Mouse (Mus musculus) lung, postnatal 0 days (tissue): ENCODE measurements around the gene Dnajc19. TPM values are rescaled to one million over a fixed set of nuclear protein-coding genes. Genes with fewer than 3 reads are reported as not detected.

Source experiments
- ATAC-seq: fragments of 200-750 bp; cut with Nextera tagmentation; 2 replicates; pipeline ENCODE4 v1.8.0; 2017; ENCODE audit warnings: moderate library complexity
- DNase-seq: peaks from one replicate; pipeline ENCODE4 v3.0.0-alpha.2; 2016; ENCODE audit warnings: low spot score
- H3K27ac ChIP-seq: fragments of 300-500 bp; sonication (generic); 2 replicates; pipeline ENCODE4 v1.5.1; 2014; ENCODE audit warnings: antibody characterized with exemption, mild to moderate bottlenecking, low read length, mixed read lengths
- H3K27me3 ChIP-seq: fragments of 300-500 bp; sonication (generic); replicated peaks from 2 replicates; pipeline ENCODE4 v1.6.1; 2014; ENCODE audit warnings: low read length, mixed read lengths; ENCODE audit not compliant: insufficient read depth
- H3K36me3 ChIP-seq: fragments of 300-500 bp; sonication (generic); 2 replicates; pipeline ENCODE4 v1.6.1; 2014; ENCODE audit warnings: low read length, mixed read lengths; ENCODE audit not compliant: insufficient read depth
- H3K4me1 ChIP-seq: fragments of 300-500 bp; sonication (generic); 2 replicates; pipeline ENCODE4 v1.6.1; 2014; ENCODE audit warnings: antibody characterized with exemption, low read depth, low read length, mixed read lengths; ENCODE audit not compliant: insufficient read depth
- H3K4me2 ChIP-seq: fragments of 300-500 bp; sonication (generic); replicated peaks from 2 replicates; pipeline ENCODE4 v1.6.1; 2014; ENCODE audit warnings: low read depth, mild to moderate bottlenecking, low read length, moderate library complexity, mixed read lengths
- H3K4me3 ChIP-seq: fragments of 300-500 bp; sonication (generic); 2 replicates; pipeline ENCODE4 v1.5.1; 2014; ENCODE audit warnings: low read depth, low read length
- H3K9ac ChIP-seq: fragments of 300-500 bp; sonication (generic); replicated peaks from 2 replicates; pipeline ENCODE4 v1.6.1; 2014; ENCODE audit warnings: low read depth, mild to moderate bottlenecking
- H3K9me3 ChIP-seq: fragments of 300-500 bp; sonication (generic); 2 replicates; pipeline ENCODE4 v1.6.1; 2016; ENCODE audit warnings: low read length, mixed read lengths
- CTCF ChIP-seq: IDR thresholded peaks from 2 replicates; pipeline ENCODE4 v1.5.1; 2016; ENCODE audit warnings: antibody characterized with exemption, mild to moderate bottlenecking
- EP300 ChIP-seq: IDR thresholded peaks from 2 replicates; pipeline ENCODE4 v1.6.1; 2016; ENCODE audit warnings: antibody characterized with exemption, mild to moderate bottlenecking, control low read depth
- WGBS: fragments of 180-500 bp; shearing (Covaris S2); extraction: QIAGEN DNeasy Blood & Tissue Kit; methylation state at CpG from one replicate; pipeline ENCODE4 v1.1.7; 2014; 5-methylcytosine and 5-hydroxymethylcytosine counted together
- polyA plus RNA-seq: library from polyadenylated mRNA; unstranded; fragments of >200 nt; fragmentation: Nextera tagmentation; extraction: Ambion mirVana; gene quantifications from 2 replicates; pipeline ENCODE4 v1.2.1, GENCODE M21; 2015

Gene Dnajc19
- polyA plus RNA-seq, 1 experiment from 2014 or later = 117 TPM

DNA sequence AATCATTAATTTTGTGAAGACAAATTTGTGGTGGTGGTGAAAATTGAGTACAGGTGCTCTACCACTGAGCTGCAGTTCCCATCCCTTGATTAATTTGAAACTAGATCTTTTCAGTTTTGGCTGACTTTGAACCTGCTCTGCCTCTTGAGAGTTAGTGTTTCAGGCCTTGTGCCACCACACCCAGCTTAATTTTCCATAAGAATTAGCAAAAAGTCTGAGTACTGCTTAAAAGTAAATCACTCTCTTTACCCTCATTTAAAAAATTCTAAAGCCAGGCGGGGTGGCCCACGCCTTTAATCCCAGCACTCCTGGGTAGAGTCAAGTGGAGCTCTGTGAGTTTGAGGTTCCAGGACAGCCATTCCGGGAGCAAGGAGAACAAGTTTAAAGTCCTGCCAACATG, 45.4 kb downstream of the Dnajc19 start:
- TF ChIP-seq EP300 (no peak), CTCF (no peak)
- ATAC-seq (no peak), DNase-seq (no peak)
- no peak overlapping the region for H3K9ac ChIP-seq
- H3K36me3 ChIP-seq = no peaks in the 10 kb centered on the region
- peaks cover 6% of the 10 kb centered on the region; the same call in 1 of the 2 replicates for H3K4me1 ChIP-seq
- WGBS = 73% methylated on average over 3 of the region's 3 CpGs
- H3K4me3 ChIP-seq = no peak overlapping the region
- H3K9me3 ChIP-seq = no peaks in the 10 kb centered on the region
- no peak overlapping the region for H3K4me2 ChIP-seq
- H3K27me3 ChIP-seq = no peaks in the 10 kb centered on the region
- no peak overlapping the region for H3K27ac ChIP-seq

DNA sequence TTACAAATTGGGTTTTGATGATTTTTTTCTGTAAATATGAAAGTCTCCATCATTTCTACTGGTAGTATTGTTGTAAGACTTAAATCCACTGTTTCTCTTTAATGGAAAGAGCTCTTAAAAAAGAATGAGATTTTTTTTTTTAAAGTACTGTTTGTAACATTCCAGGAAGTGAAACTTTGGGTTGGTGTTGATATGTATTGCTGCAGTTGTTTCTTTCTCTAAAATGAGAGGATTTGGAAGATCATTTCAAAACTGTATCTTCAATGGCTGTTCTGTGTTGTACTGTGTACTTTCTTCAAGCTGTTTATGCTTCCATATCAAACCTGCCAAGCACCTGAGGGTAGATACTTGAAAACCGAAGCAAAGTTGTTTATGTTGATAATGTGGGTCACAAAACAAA, 46.3 kb downstream of the Dnajc19 start:
- DNase-seq = no peak
- Histone ChIP-seq H3K4me2 (no peak overlapping the region), H3K4me3 (no peak overlapping the region), H3K27me3 (no peaks in the 10 kb centered on the region), H3K36me3 (no peaks in the 10 kb centered on the region), H3K9me3 (no peaks in the 10 kb centered on the region), H3K9ac (no peak overlapping the region), H3K27ac (no peak overlapping the region), H3K4me1 (peaks cover 6% of the 10 kb centered on the region; the same call in 1 of the 2 replicates)
- WGBS = 44% methylated on average over 1 of the region's 1 CpGs
- TF ChIP-seq EP300 = no peak
- no peak for TF ChIP-seq CTCF
- ATAC-seq = no peak

DNA sequence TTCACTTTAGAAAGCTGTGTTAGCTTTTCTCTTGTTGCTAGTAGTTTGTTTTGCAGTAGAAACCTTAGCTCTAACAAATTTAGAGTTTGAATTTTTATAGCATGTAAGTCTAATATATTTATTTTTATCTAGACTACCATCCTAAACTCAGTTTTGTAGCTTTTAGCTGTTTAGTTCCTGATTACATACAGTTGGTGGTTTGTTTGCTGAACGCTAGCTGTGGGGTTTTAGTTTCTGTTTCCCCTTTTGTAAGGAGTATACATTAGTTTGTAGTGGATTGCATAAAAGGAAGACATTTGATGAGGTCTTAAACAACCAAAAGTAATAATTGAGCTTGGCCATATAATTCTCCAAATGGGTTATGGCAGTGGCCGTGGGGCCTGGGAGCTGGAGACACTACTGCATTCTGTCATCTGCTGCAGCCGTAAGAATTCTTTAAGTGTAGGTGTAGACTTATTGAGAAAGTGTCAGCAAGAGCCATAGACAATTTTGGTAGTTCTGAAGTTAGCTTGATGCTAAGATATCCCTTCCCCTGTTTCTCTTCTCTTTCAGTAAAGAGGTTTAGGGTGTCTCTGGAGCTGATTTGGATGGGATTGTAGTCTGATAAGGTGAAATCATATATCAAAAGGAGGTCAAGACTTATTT, 47.3 kb downstream of the Dnajc19 start:
- Histone ChIP-seq H3K4me3 (no peak overlapping the region), H3K9me3 (no peaks in the 10 kb centered on the region), H3K27ac (no peak overlapping the region), H3K27me3 (no peaks in the 10 kb centered on the region), H3K9ac (no peak overlapping the region), H3K36me3 (no peaks in the 10 kb centered on the region), H3K4me1 (peaks cover 6% of the 10 kb centered on the region; the same call in 1 of the 2 replicates), H3K4me2 (no peak overlapping the region; the same call in 1 of the 2 replicates)
- ATAC-seq (no peak), DNase-seq (no peak)
- TF ChIP-seq CTCF = no peak
- TF ChIP-seq EP300 = no peak
- WGBS = 77% methylated on average over 3 of the region's 3 CpGs

DNA sequence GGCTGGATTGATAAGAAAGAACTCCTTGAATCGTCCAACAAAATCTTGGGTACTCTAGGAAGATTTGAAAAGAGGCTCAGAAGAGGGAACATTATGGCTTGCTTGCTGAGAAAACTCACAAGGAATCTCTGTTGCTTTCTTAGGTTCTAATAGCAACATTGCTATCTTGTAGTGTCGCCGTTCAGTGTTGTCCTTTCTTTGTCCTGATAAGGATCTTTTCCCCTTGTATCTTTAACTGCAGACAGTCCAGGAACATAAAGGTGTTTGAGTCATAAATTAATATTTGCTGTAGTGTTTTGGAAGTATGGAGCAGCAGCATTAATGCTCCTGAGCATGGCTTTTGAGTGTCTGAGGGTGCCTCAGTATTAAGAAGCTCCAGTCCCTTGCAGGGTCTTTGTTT, 50.5 kb downstream of the Dnajc19 start:
- H3K9me3 ChIP-seq = no peaks in the 10 kb centered on the region
- no peaks in the 10 kb centered on the region for H3K27me3 ChIP-seq
- no peaks in the 10 kb centered on the region for H3K36me3 ChIP-seq
- TF ChIP-seq CTCF = no peak
- no peak for TF ChIP-seq EP300
- no peak for DNase-seq
- no peaks in the 10 kb centered on the region for H3K4me1 ChIP-seq
- 63% methylated on average over 3 of the region's 3 CpGs for WGBS
- H3K4me3 ChIP-seq = no peak overlapping the region
- ATAC-seq = no peak
- H3K4me2 ChIP-seq = no peak overlapping the region
- H3K9ac ChIP-seq = no peak overlapping the region
- H3K27ac ChIP-seq = no peak overlapping the region

DNA sequence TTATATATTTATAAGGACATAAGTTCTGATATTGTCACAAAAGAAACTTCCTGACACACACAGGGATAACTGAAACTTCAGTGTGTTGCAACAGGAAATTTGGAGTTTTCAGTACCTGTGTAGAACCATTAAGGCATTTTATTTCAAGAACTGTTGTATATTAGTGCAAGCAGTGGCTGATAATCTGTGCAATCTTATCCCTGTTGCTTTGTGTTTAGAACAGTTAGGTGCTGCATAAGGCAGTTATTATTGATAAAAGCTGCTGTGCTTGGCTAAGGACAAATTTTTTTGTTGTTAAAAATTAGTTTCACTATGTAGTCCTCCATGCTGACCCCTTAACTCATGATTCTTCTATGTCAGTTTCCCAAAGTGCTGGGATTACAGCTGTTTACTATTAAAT, 52.2 kb downstream of the Dnajc19 start:
- ATAC-seq (no peak), DNase-seq (no peak)
- Histone ChIP-seq H3K4me1 (no peaks in the 10 kb centered on the region), H3K27me3 (no peaks in the 10 kb centered on the region), H3K9ac (no peak overlapping the region), H3K4me3 (no peak overlapping the region), H3K36me3 (no peaks in the 10 kb centered on the region), H3K9me3 (no peaks in the 10 kb centered on the region), H3K4me2 (no peak overlapping the region), H3K27ac (no peak overlapping the region)
- TF ChIP-seq EP300 (no peak), CTCF (no peak)

DNA sequence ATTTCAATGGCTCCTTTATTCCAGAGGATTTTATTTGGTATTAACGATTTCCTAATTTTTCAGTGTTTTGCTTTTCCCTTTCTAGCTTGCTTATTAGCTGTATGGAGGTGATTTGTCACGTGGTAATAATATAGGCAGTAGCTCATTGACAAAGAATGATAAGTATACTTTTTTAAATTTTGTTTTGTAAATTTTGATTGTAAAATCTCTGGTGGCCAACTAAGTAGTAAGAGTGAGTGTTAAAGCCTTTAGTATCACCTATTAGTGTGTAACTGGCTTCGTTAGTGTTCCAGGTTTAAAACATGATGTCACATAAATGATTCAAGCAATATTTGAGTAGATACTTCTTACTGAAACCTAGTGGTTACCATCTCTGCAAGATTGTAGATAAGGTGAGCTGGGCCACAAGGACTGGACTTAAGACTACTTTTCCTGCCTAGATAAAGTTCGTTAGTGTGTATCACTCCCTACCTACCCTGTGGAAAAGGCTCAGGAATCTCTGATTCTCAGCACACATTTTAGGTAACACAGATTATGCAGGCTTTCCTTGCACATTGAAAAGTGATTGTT, 59.8 kb downstream of the Dnajc19 start:
- no peak for DNase-seq
- Histone ChIP-seq H3K27me3 (no peaks in the 10 kb centered on the region), H3K36me3 (no peaks in the 10 kb centered on the region), H3K4me3 (peak overlapping the region; percentile 99; the same call in 1 of the 2 replicates), H3K27ac (no peak overlapping the region), H3K4me2 (peak overlapping the region; percentile 95), H3K4me1 (no peaks in the 10 kb centered on the region; the same call in 1 of the 2 replicates), H3K9ac (no peak overlapping the region), H3K9me3 (no peaks in the 10 kb centered on the region)
- ATAC-seq = no peak
- TF ChIP-seq CTCF (no peak), EP300 (no peak)
- WGBS = 60% methylated on average over 4 of the region's 4 CpGs
